Comparison of ENCODE assay signal across 8 mouse cellular contexts in genomic region chr12:52847830-52848518, GRCm38 (mm10).
DNase-seq lines count a peak whose midpoint lies in the region; ATAC-seq and TF ChIP-seq lines count a peak whose summit lies in the region.

No protein-coding gene starts in this region.

- no peak overlapping the region for H3K9ac ChIP-seq in lung, embryonic 15.5 days
- H3K9ac ChIP-seq in heart, adult 2 months (ENCODE audit: low read depth, low read length) = peak overlapping the region; percentile 2
- no peak overlapping the region for H3K9ac ChIP-seq in neural tube, embryonic 11.5 days (ENCODE audit: low read length)

- TF ChIP-seq POLR2A in heart, adult 2 months (IDR thresholded peaks at IDR 0.05; ENCODE audit: insufficient read depth, low read depth, low read length) = no peak

- no peaks in the 10 kb centered on the region for H3K79me2 ChIP-seq in heart, adult 2 months (replicated peaks; ENCODE audit: control insufficient read depth, insufficient read depth, low read length)

- no peak for TF ChIP-seq CTCF in heart, adult 2 months (IDR thresholded peaks at IDR 0.05)

- no peaks in the 10 kb centered on the region for H3K27me3 ChIP-seq in lung, embryonic 15.5 days
- no peaks in the 10 kb centered on the region for H3K27me3 ChIP-seq in heart, adult 2 months (ENCODE audit: control insufficient read depth, insufficient read depth, low read length)
- H3K27me3 ChIP-seq in neural tube, embryonic 11.5 days (ENCODE audit: control insufficient read depth, insufficient read depth, low read length) = no peaks in the 10 kb centered on the region

- WGBS in lung, embryonic 15.5 days = 45% methylated on average over 14 of the region's 14 CpGs
- WGBS in heart, adult 2 months = 56% methylated on average over 14 of the region's 14 CpGs
- 60% methylated on average over 14 of the region's 14 CpGs for WGBS in neural tube, embryonic 11.5 days

- DNase-seq in lung, adult 18-20 months = no peak
- DNase-seq in heart, adult 2 months = peak; percentile 60 to 78
- DNase-seq in kidney, postnatal 25 days = peak; percentile 22 to 63
- peak; percentile 54 for DNase-seq in neural tube, embryonic 11.5 days (ENCODE audit: low spot score)
- DNase-seq in left cerebral cortex, adult 18-20 months (ENCODE audit: low spot score in 2 of 2) = no peak
- DNase-seq in thymus, postnatal 10 days (ENCODE audit: low spot score in 2 of 2) = no peak
- DNase-seq in layer of hippocampus, postnatal 10 days (ENCODE audit: low spot score in 2 of 2) = no peak

- H3K4me2 ChIP-seq in lung, embryonic 15.5 days = no peak overlapping the region
- no peak overlapping the region for H3K4me2 ChIP-seq in neural tube, embryonic 11.5 days (ENCODE audit: low read depth)

- no peaks in the 10 kb centered on the region for H3K36me3 ChIP-seq in lung, embryonic 15.5 days
- peaks cover 11% of the 10 kb centered on the region for H3K36me3 ChIP-seq in heart, adult 2 months (ENCODE audit: control insufficient read depth, insufficient read depth, low read length)
- H3K36me3 ChIP-seq in neural tube, embryonic 11.5 days (ENCODE audit: control insufficient read depth, insufficient read depth, low read length) = no peaks in the 10 kb centered on the region

- H3K27ac ChIP-seq in lung, embryonic 15.5 days = no peak overlapping the region
- peak overlapping the region; percentile 64 for H3K27ac ChIP-seq in heart, adult 2 months
- H3K27ac ChIP-seq in neural tube, embryonic 11.5 days (ENCODE audit: low read depth, low read length) = 0 out of 2 replicates have a peak overlapping the region, but pooled peaks have one; percentile 20

- TF ChIP-seq EP300 in heart, adult 2 months (IDR thresholded peaks at IDR 0.05; ENCODE audit: insufficient read depth, low read depth, low read length) = no peak

- no peak overlapping the region for H3K4me3 ChIP-seq in lung, embryonic 15.5 days
- H3K4me3 ChIP-seq in heart, adult 2 months = no peak overlapping the region
- no peak overlapping the region for H3K4me3 ChIP-seq in neural tube, embryonic 11.5 days (ENCODE audit: low read depth, low read length)

- no peaks in the 10 kb centered on the region for H3K9me3 ChIP-seq in lung, embryonic 15.5 days
- H3K9me3 ChIP-seq in neural tube, embryonic 11.5 days (ENCODE audit: control insufficient read depth, low read length) = no peaks in the 10 kb centered on the region

- ATAC-seq in lung, embryonic 15.5 days (ENCODE audit: borderline replicate concordance, extremely low read depth, low FRiP score, low TSS enrichment) = peak; percentile 83
- ATAC-seq in neural tube, embryonic 11.5 days (ENCODE audit: insufficient read depth, low FRiP score, low TSS enrichment) = peak; percentile 78

- H3K4me1 ChIP-seq in lung, embryonic 15.5 days = 0 out of 2 replicates have a peak, but pooled peaks cover 5% of the 10 kb centered on the region
- H3K4me1 ChIP-seq in heart, adult 2 months (ENCODE audit: control insufficient read depth, insufficient read depth, low read length) = peaks cover 19% of the 10 kb centered on the region
- no peaks in the 10 kb centered on the region for H3K4me1 ChIP-seq in neural tube, embryonic 11.5 days (ENCODE audit: control insufficient read depth, insufficient read depth, low read length)

- intact Hi-C loops in heart, adult 2 months (cut with DNase I) = no loop called here

Comparison
In these comparisons a context has a peak if more than half of its experiments do, and no peak if none do; other contexts are left out.
1. DNase-seq: peak in heart, adult 2 months (2 of 2), kidney, postnatal 25 days (2 of 2) and neural tube, embryonic 11.5 days (single experiment); none in lung, adult 18-20 months (0 of 2), left cerebral cortex, adult 18-20 months (0 of 2), thymus, postnatal 10 days (0 of 2) and layer of hippocampus, postnatal 10 days (0 of 2).